Mouse (Mus musculus) bone marrow macrophage, adult 2 months (primary cell): ENCODE results near the gene Stx3.

ENCODE experiments used
- CTCF ChIP-seq: IDR thresholded peaks from 2 replicates; pipeline ENCODE4 v1.5.1; 2012; ENCODE audit warnings: low read depth, mild to moderate bottlenecking, low read length, moderate library complexity
- POLR2A ChIP-seq: IDR thresholded peaks from 2 replicates; pipeline ENCODE4 v1.6.1; 2012; ENCODE audit warnings: mild to moderate bottlenecking, low read depth, low read length, borderline replicate concordance

GRCm38 (mm10) chr19:11813649-11814048 is 5.6 kb downstream of the Stx3 start:
- TF ChIP-seq CTCF (no peak), POLR2A (no peak)
